Mouse (Mus musculus) cerebellum, adult 8-10 months (tissue): ENCODE measurements around the gene Cc2d1a.

Experiments used
- DNase-seq: peaks from one replicate; pipeline ENCODE4 v3.0.0; 2022

Gene Cc2d1a

DNA sequence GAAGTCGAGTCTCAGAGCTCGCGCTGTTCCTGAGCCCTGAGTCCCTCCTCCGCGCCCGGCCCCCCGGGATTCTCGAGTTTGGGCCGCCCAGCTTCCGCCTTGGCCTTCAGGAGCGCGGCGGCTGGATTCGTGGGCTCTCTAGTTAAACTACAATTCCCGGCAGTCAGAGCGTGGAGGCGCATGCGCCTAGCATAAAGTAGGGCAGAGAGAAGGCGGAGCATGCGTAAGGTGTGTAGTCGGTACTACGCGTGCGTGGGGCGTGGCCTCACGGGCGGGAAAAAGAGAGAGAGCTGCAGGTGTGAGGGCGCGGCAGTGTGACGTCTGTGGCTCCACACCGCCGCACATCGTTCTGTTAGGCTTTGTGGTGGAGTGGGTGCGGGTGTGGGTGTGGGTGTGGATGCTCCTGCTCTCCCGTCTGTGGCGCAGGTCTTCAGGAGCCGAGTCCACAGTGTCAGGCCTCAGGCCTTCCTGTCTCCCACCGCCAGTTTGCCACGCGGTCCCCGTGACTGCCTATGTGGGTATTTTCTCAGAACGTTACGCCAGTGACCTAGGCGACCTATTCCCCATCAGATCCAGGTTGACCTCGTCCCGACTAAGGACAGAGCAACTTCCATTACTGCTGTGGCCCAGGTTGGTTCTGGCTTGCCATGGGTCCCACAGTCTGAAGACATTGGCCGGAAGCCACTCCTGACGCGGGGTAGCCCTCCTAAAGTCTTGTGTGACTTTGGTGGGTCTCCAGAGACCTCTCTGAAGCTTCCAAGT is at the start of gene Cc2d1a, which contains the start of gene 4930432K21Rik:
Cc2d1a (minus strand) TSS at position 168 of the 762 bp plus-strand sequence.
4930432K21Rik (plus strand) TSS at position 257 of the 762 bp plus-strand sequence.
- DNase-seq = peak; percentile 96

DNA sequence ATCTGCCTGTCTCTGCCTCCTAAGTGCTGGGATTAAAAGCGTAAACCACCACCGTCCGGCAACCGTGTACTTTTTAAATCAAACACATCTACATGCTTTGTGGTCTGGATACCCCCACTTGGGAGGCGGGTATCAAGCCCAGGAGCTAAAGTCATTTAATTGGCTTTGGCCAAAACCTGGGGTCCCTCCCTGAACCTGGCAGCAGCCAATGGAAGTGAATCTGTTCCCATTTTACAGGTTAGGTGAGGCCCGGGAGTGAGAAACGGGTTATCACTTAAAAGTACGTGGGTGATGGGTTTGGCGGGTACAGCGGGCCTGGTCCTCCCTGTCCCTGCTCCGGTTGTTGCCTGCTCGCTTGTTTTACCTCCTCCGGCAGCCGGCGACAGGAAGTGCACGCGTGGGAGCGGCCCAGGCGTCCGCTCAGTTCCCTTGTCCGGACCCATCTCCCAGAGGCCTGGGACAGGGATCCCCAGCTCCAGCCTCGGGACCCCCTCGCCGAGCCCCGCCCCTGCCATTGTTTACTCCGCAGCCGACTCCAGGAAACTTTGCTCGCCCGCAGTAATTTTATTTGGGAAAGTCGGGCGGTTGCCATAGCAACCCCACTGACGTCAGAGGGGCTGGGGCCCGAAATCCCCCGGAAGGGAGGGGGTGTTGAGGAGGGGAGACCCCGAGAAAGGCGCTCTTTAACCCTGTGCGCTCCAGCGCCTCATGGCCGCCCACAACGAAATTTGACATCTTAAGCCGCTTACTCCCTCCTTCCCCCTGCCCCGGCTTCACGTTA is 49.6 kb upstream of the Cc2d1a start:
- no peak for DNase-seq

DNA sequence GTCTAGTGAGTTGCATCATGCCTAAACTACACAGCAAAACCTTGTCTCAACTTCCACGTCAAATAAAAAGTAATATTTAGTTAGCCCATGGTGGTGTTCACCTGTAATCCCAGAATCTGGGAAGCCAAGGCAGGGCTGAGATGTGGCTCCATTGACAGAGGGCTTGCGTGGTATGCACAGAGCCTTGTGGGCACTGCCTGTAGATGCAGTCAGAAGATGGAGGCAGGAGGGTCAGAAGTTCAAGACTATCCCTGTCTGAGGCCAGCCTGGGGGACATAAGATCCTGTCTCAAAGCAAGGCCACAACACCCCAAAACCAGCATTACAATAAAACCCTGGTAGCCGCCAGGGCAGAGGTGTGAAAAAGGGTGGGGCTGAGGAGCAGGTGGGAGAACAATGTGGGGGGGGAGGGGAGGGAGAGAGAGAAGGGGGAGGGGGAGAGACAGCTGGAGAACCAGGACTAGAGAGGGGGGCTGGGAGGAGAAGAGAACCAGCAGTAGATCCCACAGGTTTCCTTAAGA is 46.5 kb upstream of the Cc2d1a start:
- DNase-seq = no peak

DNA sequence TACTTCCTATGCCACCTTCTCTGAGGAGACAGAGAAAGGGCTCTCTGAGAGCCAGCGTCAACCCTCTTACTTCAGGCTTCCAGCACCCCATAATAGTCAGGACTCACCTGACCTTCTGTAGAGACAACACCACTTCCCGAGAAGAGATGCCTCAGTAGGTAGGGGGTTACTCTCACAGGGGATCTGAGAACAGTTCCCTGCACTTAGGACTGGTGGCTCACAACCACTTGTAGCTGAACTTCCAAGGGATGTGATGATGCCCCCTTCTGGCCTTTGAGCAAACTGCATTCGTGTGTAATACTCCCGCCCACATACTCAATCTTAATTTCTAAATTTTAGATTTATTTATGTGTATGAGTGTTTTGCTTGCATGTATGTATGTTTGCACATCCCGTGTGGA is 45.8 kb upstream of the Cc2d1a start:
- DNase-seq = no peak

DNA sequence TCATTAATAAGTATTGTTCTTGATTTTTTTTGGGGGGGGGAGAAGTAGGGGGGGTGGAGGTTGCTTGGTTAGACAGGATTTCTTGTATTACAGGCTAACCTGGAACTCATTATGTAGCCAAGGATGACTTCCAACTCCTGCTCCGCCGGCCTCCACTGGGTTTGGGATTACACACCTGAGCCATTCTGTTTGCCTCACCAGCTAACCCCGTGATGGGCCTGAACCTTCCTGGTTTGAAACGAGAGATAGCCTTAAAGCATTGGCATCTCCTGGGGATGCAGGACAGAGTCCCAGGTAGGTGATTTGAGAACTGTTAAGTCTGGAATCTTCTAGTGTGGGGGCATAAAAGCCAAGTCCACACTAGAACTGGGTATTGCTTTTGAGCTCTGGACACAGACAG is 45.4 kb upstream of the Cc2d1a start:
- no peak for DNase-seq

DNA sequence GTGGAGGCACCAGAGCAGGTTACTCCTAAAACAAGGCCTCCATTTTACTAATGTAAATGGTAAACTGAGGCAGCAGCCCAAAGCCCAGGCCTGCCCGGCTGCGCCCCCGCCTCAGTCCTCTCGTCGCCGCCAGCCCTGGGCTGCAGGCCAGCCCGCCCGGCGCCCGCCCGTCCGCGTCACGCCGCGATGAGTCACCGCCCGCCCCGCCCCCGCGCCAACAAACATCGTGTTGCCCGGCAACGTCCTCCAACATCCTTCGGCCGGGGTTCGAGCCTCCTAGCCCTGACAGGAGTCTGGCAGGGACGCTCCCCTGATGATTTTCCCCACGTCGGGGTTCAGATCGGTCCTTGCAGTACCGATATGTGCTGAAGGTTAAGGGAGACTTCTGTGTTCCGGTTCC is 44.8 kb upstream of the Cc2d1a start:
- DNase-seq = no peak

DNA sequence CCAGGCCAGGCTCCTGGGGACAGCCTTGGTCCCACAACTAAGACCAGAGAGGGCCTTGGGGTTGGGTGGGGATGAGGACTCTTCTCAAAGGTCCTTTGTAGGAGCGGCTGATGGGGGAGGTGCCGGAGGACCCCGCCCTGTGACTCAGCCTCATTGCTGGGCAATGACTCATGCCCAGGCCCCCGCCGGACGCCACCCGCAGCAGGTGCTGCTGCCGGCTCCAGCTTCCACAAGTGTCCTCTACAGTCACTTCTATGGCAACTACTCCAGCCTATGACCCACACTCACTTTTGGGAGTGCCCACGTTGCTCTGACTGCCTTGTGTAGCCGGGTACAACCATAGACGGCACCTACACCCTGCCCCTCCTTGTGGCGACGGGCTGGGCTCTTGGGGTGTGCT is 44.3 kb upstream of the Cc2d1a start:
- no peak for DNase-seq

DNA sequence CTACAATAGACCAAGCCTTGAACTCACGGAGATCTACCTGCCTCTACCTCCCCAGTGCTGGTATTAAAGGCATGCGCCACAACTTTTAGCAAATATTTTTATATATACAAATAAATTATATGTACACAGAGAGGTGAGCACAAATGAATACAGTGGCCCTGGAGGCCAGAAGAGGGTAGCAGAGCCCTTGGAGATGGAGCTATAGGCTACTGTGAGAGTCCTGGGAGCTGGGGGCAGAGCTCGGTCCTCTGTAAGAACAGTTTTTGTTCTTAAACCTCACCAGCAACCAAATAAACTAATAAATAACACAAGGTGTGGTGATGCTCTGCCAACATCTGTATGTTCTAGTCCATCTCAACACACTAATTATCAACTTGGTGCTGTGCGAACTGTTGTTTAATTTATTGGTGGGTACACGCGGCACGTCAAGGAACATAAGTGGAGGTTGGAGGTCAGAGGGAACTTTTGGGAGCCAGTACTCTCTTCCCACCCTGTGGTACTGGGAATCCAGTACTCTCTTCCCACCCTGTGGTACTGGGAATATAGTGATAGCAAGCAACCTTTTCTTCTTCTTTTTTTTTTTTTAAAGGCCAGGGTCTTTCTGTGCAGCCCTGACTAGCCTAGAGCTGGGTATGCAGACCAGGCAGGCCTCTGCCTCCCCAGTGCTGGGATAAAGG is 42.6 kb upstream of the Cc2d1a start:
- no peak for DNase-seq

DNA sequence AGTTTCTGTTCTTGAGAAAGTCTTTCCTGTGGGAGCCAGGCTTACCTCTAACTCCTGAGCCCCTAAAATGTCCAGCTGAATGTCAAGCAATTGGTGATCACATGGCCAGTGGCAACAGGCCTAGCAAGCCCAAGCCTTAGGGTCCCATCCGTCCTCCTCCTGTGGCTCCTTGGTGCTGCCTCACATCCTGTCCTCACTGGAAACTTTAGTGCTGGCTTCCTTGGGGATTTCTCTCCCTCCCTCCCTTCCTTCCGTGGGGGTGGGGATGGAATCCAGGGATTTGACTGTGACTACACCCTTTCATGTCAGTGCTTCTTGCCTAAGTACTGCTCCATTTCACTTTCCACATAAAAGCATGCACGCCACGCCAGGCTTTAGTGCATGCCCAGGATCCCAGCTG is 41.9 kb upstream of the Cc2d1a start:
- no peak for DNase-seq

DNA sequence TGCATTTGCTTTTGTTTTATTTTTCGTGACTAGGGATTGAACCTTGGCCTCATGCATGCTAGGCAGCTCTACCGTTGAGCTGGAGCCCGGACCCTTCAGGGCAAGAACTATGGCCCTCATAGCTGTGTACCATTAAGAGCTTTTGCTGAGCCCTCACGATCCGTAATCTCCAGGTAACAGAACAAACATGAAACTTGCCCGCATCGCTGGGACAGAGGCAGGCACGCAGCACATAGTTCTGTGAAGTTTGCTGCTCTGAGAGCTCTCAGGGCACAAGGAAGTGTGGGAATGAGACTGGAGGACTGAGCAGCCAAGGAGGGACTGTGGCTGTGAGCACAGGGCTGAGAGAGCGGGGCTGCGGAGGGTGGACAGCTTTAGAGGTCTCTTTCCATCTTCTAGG is 40.9 kb upstream of the Cc2d1a start:
- no peak for DNase-seq

DNA sequence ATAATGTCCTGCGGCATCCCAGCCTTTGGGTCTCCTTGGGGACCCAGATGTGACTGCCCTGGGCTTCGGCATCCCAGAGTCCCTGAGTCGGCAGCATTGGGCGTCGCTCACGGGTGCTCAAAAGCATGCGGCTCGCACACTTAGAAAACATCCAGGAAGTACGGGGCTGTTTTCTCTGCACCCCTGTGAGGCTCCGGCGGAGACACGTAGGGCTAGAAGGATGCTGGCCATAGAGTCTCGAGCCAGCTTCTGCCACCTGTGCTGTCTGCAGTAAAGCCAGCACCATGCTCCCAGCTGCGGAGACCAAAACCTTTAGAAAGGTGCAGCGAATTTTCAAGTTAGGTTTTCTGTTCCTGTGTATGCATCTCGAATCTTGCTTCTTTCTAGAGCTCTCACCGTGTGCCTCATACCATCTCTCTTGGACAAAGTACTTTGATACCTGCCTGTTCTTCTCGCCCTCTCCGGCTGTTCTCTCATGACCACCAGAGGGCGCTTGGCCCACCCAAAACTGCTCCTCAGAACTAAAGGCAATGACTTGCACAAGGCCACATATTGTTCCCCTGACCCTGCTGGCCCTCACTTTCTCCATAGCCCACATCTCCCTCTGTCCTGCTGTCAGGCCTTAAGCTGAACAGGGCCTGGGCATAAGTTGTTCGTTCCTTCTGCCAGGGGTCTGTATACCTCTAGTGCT is 39.5 kb upstream of the Cc2d1a start:
- peak; percentile 67 for DNase-seq

DNA sequence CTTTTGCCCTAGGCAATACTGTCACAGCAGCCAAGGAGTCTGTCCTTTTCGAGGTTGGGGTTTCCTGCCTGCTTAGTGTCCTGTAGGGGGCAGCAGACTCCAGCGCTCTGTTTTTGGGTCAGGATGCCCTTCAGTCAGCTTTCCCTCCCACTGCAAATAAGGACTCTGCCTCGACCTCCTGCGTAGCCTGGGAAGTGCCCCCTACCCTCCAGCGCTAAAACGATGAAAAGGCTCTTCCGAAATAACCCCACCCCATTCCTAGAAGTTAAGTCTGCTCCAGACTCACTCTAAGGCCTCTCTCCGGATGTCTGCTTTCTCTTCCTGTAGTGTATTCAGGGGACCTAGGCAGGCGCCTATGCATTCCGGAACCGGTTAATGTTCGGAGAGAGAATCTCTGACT is 38.8 kb upstream of the Cc2d1a start:
- peak; percentile 80 for DNase-seq

DNA sequence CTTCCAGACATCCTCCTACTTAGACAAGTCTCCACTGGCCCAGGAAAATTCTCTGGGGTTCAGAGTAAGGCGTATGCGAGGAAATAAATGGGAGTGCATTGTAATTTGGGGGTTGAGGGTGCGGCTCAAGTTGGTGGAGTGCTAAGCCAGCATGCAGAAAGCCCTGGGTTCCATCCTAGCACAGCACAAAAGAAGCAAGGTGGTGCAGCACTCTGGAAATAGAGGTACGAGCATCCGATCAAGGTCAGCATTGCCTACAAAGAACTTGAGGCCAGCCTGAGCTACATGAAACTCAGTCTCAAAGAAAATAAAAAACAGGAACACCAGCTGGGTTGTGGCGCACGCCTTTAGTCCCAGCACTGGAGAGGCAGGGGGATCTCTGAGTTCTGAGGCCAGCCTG is 37.4 kb upstream of the Cc2d1a start, which contains the start of gene Nanos3:
Nanos3 (minus strand) TSS at position 101 of the 400 bp plus-strand sequence.
- DNase-seq = no peak

DNA sequence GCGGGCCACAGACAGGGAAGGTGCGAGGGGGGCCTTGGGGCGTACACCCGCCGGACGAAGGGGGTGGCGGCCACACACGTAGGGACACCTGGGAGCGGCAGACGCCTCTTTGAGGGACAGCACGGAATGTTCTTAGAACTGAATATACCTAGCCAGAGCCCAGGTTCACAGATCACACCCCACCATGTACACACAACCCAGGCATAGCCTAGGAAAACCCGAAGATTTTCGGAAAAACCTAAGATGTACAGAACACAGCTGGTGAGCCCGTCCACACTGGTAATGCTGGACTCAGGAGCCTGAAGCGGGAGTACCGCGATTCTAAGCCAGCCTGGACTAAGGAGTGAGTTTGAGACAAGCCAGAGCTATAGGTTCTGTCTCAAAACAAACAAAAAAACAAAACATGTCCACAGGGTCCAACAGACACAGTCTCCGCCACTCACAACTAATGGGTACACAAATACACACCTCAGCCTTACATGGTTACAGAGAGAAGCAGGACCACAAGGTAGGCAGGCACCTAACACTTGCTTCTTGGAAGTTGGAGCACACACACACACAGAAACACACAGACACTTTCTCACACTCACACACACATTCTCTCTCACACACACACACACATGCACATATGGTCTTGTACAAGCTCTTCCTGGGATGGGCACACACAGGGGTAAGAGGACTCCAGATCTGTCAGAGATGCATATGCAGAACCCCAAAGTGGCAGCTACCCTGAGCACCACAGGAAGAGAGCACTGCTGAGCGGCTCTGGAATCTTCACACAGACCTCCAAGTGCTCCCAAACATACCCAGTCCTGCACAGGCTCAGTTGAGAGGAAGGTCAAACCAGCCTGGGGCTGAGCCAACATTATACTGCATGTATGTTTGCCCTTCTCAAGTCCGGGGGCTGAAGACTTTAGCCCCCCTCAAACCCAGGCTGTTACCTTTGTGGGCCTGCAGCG is 36.6 kb upstream of the Cc2d1a start:
- peak; percentile 46 for DNase-seq

DNA sequence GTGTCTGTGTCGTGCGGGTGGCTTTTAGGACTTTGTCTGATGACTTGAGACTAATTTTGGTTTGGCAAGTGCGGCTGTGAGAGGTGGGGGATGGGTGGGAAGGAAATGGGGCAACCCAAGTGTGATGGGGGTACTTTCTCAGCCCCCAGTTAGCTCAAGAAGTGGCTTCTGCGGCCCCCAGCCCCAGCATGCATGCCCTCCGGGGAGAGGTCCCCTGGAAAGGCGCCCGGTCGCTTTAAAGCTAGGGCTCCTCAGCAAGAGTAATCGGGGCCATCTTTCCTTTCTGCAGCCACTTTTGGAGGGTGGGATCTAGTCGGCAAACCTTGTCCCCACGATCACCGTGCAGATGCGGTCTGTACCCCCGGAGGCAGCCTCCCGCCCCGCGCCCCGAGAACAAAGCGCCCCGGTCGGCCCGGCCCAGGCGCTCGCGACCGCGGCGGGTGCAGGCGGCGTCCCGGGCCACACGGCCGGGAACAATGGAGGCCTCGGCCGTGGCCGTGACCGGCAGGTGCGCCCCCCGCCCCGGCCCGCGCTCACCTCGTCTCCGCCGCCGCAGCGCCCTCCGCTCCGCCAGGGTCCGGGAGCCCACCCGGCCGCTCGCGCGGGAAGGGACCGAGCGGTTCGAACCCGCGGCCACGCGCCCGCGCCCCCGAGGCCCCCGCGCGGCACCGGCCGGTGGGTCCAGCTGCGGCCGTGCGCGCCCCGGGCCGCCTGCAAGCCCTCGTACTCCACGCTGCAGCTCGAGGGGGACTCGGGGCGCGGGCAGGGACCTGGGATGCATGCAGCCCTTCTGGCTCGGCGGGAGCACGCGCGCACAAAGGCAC is 35.7 kb upstream of the Cc2d1a start:
- DNase-seq = peak; percentile 43

DNA sequence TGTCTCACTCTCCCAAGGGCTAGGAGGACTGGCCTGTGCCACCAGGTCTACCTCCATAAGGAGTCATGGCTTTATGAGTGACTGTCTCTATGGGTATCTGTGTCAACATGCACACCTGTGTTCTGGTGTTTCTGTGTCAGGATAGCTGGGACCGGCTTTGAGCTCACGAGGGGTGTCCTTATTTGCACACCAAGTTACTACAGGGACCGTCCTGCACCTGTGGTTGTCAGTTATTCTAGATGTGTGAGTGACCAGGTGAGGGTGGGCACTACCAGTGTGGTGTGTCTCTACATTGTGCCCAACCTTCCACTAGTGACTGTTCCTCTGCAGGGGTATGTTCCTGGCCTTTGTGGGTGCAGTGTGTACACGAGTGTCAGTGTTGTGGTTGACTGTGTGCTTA is 35.1 kb upstream of the Cc2d1a start:
- no peak for DNase-seq

DNA sequence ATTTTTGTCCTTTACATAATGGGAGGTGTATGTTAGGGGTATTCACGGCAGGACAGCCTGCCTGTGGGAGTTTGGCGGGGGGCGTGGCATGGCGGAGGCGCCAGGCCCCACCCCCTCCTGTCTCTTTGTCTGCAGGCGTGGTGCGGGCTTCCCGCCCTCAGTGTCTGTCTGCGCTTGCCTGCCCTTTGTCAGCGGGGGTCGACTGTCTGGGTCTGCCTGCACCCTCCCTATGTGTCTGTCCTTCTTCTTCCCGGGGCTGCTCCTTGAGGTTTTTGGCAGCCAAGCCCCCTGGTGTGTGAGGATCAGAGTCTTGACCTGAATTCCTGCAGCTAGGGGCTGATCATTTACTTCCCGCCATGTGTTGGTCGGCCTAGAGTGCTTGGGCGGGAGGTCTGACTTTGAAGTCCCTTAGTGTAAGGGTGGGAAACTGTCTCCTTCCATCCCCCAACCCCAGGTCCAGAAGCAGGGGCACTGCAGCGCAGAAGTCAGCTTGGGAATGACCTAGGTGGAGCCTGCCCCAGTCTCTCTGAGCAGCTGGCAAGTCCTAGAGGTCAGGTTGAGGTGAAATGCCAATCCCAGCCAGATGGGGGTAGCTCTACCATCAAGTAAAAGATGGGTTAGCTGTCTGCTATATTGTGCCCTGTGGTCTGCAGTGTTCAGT is 32.9 kb upstream of the Cc2d1a start:
- no peak for DNase-seq

DNA sequence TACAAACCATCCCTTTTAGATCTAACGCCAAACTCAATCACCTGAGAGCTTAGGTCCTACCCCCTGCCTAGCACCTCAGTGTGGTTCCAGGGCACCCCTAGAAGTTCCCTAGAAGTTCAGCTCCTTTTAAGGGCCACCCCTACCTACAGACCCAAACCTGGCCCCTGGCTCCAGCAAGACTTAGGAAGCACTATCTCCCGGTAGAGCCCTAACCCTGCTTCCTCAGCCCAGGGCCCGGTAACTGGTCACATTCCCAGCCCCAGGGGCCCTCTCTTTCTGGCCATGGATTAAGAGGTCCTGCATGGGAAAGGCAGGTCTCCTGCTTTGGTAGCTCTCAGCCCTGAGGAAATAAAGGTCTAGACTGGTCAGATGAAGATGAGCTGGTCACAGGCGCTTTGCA is 32.2 kb upstream of the Cc2d1a start:
- no peak for DNase-seq

DNA sequence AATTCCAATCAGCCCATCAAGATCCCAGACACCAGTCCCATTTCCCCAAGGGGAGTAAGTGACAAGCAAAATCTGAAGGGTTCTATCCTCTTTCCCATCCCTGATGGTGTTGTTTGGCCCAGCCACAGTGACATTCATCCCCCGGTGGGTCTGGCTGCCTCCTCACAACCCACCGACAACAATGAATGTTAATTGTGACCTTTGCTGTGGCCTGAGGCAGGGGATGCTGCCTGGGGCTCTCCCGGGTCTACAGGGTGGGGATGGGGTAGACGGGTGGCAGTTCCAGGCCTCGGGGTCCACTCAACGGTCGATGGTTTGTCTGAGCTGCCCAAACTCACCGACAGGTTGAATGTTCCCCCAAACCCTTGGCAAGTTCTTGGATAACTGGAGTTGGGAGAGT is 30.9 kb upstream of the Cc2d1a start:
- DNase-seq = no peak

DNA sequence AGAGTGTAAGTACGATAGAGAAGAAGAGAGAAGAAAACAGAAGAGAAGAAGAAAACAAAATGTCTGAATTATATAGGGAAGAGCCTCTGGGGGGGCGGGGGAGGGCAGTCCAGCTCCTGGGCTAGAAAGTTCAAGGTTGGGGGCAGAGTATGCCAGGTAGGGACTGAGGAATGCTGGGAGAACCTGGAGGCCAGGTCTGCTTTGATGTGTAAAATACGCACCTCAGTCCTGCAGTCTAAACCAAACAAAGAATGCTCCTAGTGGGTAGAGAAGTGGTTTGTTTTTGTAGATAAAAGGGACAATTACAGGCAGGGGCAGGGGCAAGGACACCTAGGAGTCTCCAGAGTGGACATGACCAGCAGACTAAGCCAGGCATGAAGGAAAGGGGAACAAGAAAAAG is 29.7 kb upstream of the Cc2d1a start:
- DNase-seq = no peak
